Mouse (Mus musculus): ENCODE measurements around the gene Tomm20. TPM values are rescaled to one million over a fixed set of nuclear protein-coding genes. Genes with fewer than 3 reads are reported as not detected.

The Tomm20 gene
- polyA plus RNA-seq, 1 experiment from 2014 or later = 256 TPM

DNA sequence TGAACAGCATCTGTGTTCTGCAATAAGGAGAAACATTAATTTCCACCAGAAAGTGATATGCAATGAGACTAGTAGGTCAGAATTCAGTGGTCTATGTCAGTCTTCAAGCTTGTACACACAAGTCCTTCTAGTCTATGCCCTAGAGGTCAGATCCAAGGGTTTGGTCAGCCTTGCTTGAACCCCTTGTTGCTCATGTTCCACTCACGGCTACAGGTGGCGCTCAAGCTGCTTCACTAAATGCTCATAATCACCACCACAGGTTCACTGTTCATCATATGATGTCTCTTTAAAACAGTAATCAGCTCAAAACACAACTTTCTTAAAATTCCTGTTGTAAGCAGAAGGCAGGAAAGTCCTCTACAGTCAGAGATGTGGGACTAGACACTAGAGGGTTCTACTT, 3.9 kb upstream of the Tomm20 start:
- no peak for DNase-seq (ENCODE audit: low spot score)
- peaks cover 2% of the 10 kb centered on the region; the same call in 1 of the 2 replicates for H3K36me3 ChIP-seq (replicated peaks; ENCODE audit: control insufficient read depth, insufficient read depth, low read depth, low read length)

DNA sequence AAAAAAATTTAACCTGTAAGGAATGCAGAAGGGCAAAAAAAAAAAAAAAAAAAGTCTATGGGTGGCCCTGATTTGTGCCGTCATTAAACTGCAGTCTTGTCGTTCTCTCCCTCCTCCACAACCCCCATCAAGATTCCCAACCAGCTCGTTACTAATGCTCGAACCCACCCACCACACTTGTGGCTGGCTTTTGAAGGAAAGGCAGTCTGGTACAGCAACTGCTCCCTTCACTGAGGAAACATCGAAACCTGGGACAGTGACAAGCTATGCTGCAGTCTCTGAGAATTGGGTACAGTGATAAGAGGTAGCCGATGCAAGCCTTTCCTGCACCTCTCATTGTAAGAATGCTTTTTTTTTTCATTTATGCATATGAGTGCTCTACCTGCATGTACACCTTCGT, 800 bp upstream of the Tomm20 start:
- Histone ChIP-seq H3K4me3 (ENCODE audit: low read depth, low read length) (no peak overlapping the region), H3K27ac (replicated peaks; ENCODE audit: low read depth, low read length) (no peak overlapping the region), H3K27me3 (ENCODE audit: control insufficient read depth, insufficient read depth, low read length) (no peaks in the 10 kb centered on the region), H3K4me2 (ENCODE audit: low read depth, low read length) (no peak overlapping the region), H3K9ac (replicated peaks; ENCODE audit: low read length) (no peak overlapping the region), H3K36me3 (replicated peaks; ENCODE audit: control insufficient read depth, insufficient read depth, low read depth, low read length) (peaks cover 2% of the 10 kb centered on the region; the same call in 1 of the 2 replicates), H3K9me3 (replicated peaks; ENCODE audit: control insufficient read depth, low read length) (no peaks in the 10 kb centered on the region), H3K4me1 (ENCODE audit: control insufficient read depth, insufficient read depth, low read length) (peaks cover 2% of the 10 kb centered on the region; the same call in 1 of the 2 replicates)
- ATAC-seq (replicated peaks; ENCODE audit: insufficient number of reproducible peaks, low FRiP score, low TSS enrichment, low read depth) (no peak), DNase-seq (ENCODE audit: low spot score) (no peak)
- 81% methylated on average over 7 of the region's 7 CpGs for WGBS

More for the DNA sequence above, 3.9 kb upstream of the Tomm20 start:
- no peak overlapping the region for H3K27ac ChIP-seq (replicated peaks; ENCODE audit: low read depth, low read length)
- WGBS = 68% methylated on average over 2 of the region's 2 CpGs
- no peaks in the 10 kb centered on the region for H3K9me3 ChIP-seq (replicated peaks; ENCODE audit: control insufficient read depth, low read length)
- H3K27me3 ChIP-seq (ENCODE audit: control insufficient read depth, insufficient read depth, low read length) = no peaks in the 10 kb centered on the region
- no peak overlapping the region for H3K9ac ChIP-seq (replicated peaks; ENCODE audit: low read length)
- H3K4me2 ChIP-seq (ENCODE audit: low read depth, low read length) = no peak overlapping the region
- H3K4me3 ChIP-seq (ENCODE audit: low read depth, low read length) = no peak overlapping the region
- ATAC-seq (replicated peaks; ENCODE audit: insufficient number of reproducible peaks, low FRiP score, low TSS enrichment, low read depth) = no peak
- H3K4me1 ChIP-seq (ENCODE audit: control insufficient read depth, insufficient read depth, low read length) = no peaks in the 10 kb centered on the region

GRCm38 (mm10) chr8:126944781-126945691, 608 bp downstream of the Tomm20 start:
- Histone ChIP-seq H3K4me1 (ENCODE audit: control insufficient read depth, insufficient read depth, low read length) (peaks cover 2% of the 10 kb centered on the region; the same call in 1 of the 2 replicates), H3K27me3 (ENCODE audit: control insufficient read depth, insufficient read depth, low read length) (no peaks in the 10 kb centered on the region), H3K4me3 (ENCODE audit: low read depth, low read length) (peak overlapping the region; percentile 78), H3K36me3 (replicated peaks; ENCODE audit: control insufficient read depth, insufficient read depth, low read depth, low read length) (peaks cover 2% of the 10 kb centered on the region; the same call in 1 of the 2 replicates), H3K27ac (replicated peaks; ENCODE audit: low read depth, low read length) (peak overlapping the region; percentile 60), H3K4me2 (ENCODE audit: low read depth, low read length) (peak overlapping the region; percentile 85), H3K9me3 (replicated peaks; ENCODE audit: control insufficient read depth, low read length) (no peaks in the 10 kb centered on the region), H3K9ac (replicated peaks; ENCODE audit: low read length) (peak overlapping the region; percentile 84)
- DNase-seq (ENCODE audit: low spot score) = peak; percentile 69
- WGBS = under 1% methylated on average over 46 of the region's 46 CpGs
- peak; percentile 68 for ATAC-seq (replicated peaks; ENCODE audit: insufficient number of reproducible peaks, low FRiP score, low TSS enrichment, low read depth)

GRCm38 (mm10) chr8:126943565-126943964, 2.1 kb downstream of the Tomm20 start:
- DNase-seq (ENCODE audit: low spot score) = no peak
- Histone ChIP-seq H3K9me3 (replicated peaks; ENCODE audit: control insufficient read depth, low read length) (no peaks in the 10 kb centered on the region), H3K27me3 (ENCODE audit: control insufficient read depth, insufficient read depth, low read length) (no peaks in the 10 kb centered on the region), H3K36me3 (replicated peaks; ENCODE audit: control insufficient read depth, insufficient read depth, low read depth, low read length) (no peaks in the 10 kb centered on the region), H3K4me2 (ENCODE audit: low read depth, low read length) (no peak overlapping the region), H3K4me3 (ENCODE audit: low read depth, low read length) (no peak overlapping the region), H3K4me1 (ENCODE audit: control insufficient read depth, insufficient read depth, low read length) (peaks cover 2% of the 10 kb centered on the region; the same call in 1 of the 2 replicates), H3K9ac (replicated peaks; ENCODE audit: low read length) (no peak overlapping the region), H3K27ac (replicated peaks; ENCODE audit: low read depth, low read length) (no peak overlapping the region)
- whole genome bisulfite sequencing = 90% methylated on average over 7 of the region's 7 CpGs
- no peak for ATAC-seq (replicated peaks; ENCODE audit: insufficient number of reproducible peaks, low FRiP score, low TSS enrichment, low read depth)

- WGBS = 84% methylated on average over 3 of the region's 3 CpGs
These were observed 8.3 kb downstream of the Tomm20 start for GRCm38 (mm10) chr8:126937337-126937736.

DNA sequence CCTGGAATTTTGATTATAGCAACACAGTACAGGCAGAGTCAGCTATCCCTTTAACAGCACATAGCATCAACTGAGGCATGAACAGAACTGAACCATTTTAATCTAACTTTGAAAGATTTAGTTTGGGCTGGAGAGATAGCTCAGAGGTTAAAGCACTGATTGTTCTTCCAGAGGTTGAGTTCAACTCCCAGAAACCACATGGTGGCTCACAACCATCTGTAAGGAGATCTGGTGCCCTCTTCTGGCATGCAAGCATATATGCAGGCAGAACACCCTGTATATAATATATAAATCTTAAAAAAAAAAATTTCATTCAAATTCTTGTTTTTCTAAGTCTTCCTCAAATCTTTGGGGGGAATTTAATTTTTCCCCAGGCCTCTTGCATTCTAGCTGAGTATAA, 9.7 kb downstream of the Tomm20 start:
- DNase-seq (ENCODE audit: low spot score) = no peak
- no peaks in the 10 kb centered on the region for H3K9me3 ChIP-seq (replicated peaks; ENCODE audit: control insufficient read depth, low read length)
- no peaks in the 10 kb centered on the region for H3K4me1 ChIP-seq (ENCODE audit: control insufficient read depth, insufficient read depth, low read length)
- no peak overlapping the region for H3K4me3 ChIP-seq (ENCODE audit: low read depth, low read length)
- no peak for ATAC-seq (replicated peaks; ENCODE audit: insufficient number of reproducible peaks, low FRiP score, low TSS enrichment, low read depth)
- H3K27me3 ChIP-seq (ENCODE audit: control insufficient read depth, insufficient read depth, low read length) = no peaks in the 10 kb centered on the region
- no peak overlapping the region for H3K4me2 ChIP-seq (ENCODE audit: low read depth, low read length)
- no peak overlapping the region for H3K27ac ChIP-seq (replicated peaks; ENCODE audit: low read depth, low read length)
- H3K9ac ChIP-seq (replicated peaks; ENCODE audit: low read length) = no peak overlapping the region
- peaks cover 26% of the 10 kb centered on the region for H3K36me3 ChIP-seq (replicated peaks; ENCODE audit: control insufficient read depth, insufficient read depth, low read depth, low read length)

More at GRCm38 (mm10) chr8:126937337-126937736, 8.3 kb downstream of the Tomm20 start:
- H3K36me3 ChIP-seq (replicated peaks; ENCODE audit: control insufficient read depth, insufficient read depth, low read depth, low read length) = peaks cover 26% of the 10 kb centered on the region
- DNase-seq (ENCODE audit: low spot score) = no peak
- no peak overlapping the region for H3K4me3 ChIP-seq (ENCODE audit: low read depth, low read length)
- no peak overlapping the region for H3K27ac ChIP-seq (replicated peaks; ENCODE audit: low read depth, low read length)
- H3K9ac ChIP-seq (replicated peaks; ENCODE audit: low read length) = no peak overlapping the region
- no peaks in the 10 kb centered on the region for H3K4me1 ChIP-seq (ENCODE audit: control insufficient read depth, insufficient read depth, low read length)
- no peak overlapping the region for H3K4me2 ChIP-seq (ENCODE audit: low read depth, low read length)
- no peak for ATAC-seq (replicated peaks; ENCODE audit: insufficient number of reproducible peaks, low FRiP score, low TSS enrichment, low read depth)
- no peaks in the 10 kb centered on the region for H3K27me3 ChIP-seq (ENCODE audit: control insufficient read depth, insufficient read depth, low read length)
- H3K9me3 ChIP-seq (replicated peaks; ENCODE audit: control insufficient read depth, low read length) = no peaks in the 10 kb centered on the region

DNA sequence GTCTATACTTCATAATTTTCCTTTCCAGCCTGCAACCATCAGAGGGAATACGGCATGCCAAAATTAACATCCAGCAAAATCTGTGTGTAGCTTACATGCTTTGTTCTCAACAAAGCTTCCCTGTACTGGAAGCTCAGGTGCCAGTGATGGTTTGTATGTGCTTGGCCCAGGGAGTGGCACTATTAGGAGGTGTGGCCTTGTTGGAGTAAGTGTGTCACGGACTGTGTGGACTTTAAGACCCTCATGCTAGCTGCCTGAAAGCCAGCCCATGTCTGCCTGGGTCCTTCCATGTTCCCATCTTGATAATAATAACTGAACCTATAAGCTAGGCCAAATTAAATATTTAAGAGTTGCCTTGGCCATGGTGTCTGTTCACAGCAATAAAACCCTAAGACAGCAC, 10.3 kb downstream of the Tomm20 start:
- Histone ChIP-seq H3K4me1 (ENCODE audit: control insufficient read depth, insufficient read depth, low read length) (no peaks in the 10 kb centered on the region), H3K27me3 (ENCODE audit: control insufficient read depth, insufficient read depth, low read length) (no peaks in the 10 kb centered on the region), H3K9me3 (replicated peaks; ENCODE audit: control insufficient read depth, low read length) (no peaks in the 10 kb centered on the region), H3K9ac (replicated peaks; ENCODE audit: low read length) (no peak overlapping the region), H3K4me2 (ENCODE audit: low read depth, low read length) (no peak overlapping the region), H3K27ac (replicated peaks; ENCODE audit: low read depth, low read length) (no peak overlapping the region), H3K36me3 (replicated peaks; ENCODE audit: control insufficient read depth, insufficient read depth, low read depth, low read length) (peaks cover 26% of the 10 kb centered on the region), H3K4me3 (ENCODE audit: low read depth, low read length) (no peak overlapping the region)
- ATAC-seq (replicated peaks; ENCODE audit: insufficient number of reproducible peaks, low FRiP score, low TSS enrichment, low read depth) (no peak), DNase-seq (ENCODE audit: low spot score) (no peak)
- 98% methylated on average over 2 of the region's 2 CpGs for WGBS

GRCm38 (mm10) chr8:126932656-126933055, 13.0 kb downstream of the Tomm20 start:
- DNase-seq (ENCODE audit: low spot score) (no peak), ATAC-seq (replicated peaks; ENCODE audit: insufficient number of reproducible peaks, low FRiP score, low TSS enrichment, low read depth) (no peak)
- peaks cover 26% of the 10 kb centered on the region for H3K36me3 ChIP-seq (replicated peaks; ENCODE audit: control insufficient read depth, insufficient read depth, low read depth, low read length)
- H3K4me3 ChIP-seq (ENCODE audit: low read depth, low read length) = no peak overlapping the region
- WGBS = 69% methylated on average over 1 of the region's 1 CpGs
- no peak overlapping the region for H3K9ac ChIP-seq (replicated peaks; ENCODE audit: low read length)
- H3K27me3 ChIP-seq (ENCODE audit: control insufficient read depth, insufficient read depth, low read length) = no peaks in the 10 kb centered on the region
- no peak overlapping the region for H3K27ac ChIP-seq (replicated peaks; ENCODE audit: low read depth, low read length)
- H3K4me2 ChIP-seq (ENCODE audit: low read depth, low read length) = no peak overlapping the region
- H3K4me1 ChIP-seq (ENCODE audit: control insufficient read depth, insufficient read depth, low read length) = no peaks in the 10 kb centered on the region
- no peaks in the 10 kb centered on the region for H3K9me3 ChIP-seq (replicated peaks; ENCODE audit: control insufficient read depth, low read length)
